Mouse (Mus musculus) C2C12 (cell line): Measurements from ENCODE around the gene Olfml1.

Experiments
- CEBPB ChIP-seq: IDR thresholded peaks from one replicate; pipeline ENCODE4 v1.6.1; 2011; ENCODE audit warnings: low read depth, mild to moderate bottlenecking, control low read depth, moderate library complexity
- CTCF ChIP-seq: IDR thresholded peaks from one replicate; pipeline ENCODE4 v1.5.1; 2011; ENCODE audit not compliant: control insufficient read depth, insufficient read depth, insufficient read length
- FOSL1 ChIP-seq: IDR thresholded peaks from one replicate; pipeline ENCODE4 v1.8.0; 2011; ENCODE audit warnings: mild to moderate bottlenecking, low read length; ENCODE audit not compliant: poor library complexity, insufficient read depth, severe bottlenecking
- MAX ChIP-seq: IDR thresholded peaks from one replicate; pipeline ENCODE4 v1.6.1; 2011; ENCODE audit warnings: mild to moderate bottlenecking, control low read depth
- MYOD1 ChIP-seq: IDR thresholded peaks from one replicate; pipeline ENCODE4 v1.6.1; 2011; ENCODE audit warnings: low read depth; ENCODE audit not compliant: control insufficient read depth, insufficient read length
- MYOG ChIP-seq: IDR thresholded peaks from one replicate; pipeline ENCODE4 v1.6.1; 2011; ENCODE audit not compliant: control insufficient read depth, insufficient read length; ENCODE audit errors: extremely low read depth
- USF1 ChIP-seq: IDR thresholded peaks from one replicate; pipeline ENCODE4 v1.6.1; 2011; ENCODE audit warnings: low read depth, mild to moderate bottlenecking, control low read depth, moderate library complexity

GRCm38 (mm10) chr7:107637398-107637797, 70.2 kb downstream of the Olfml1 start:
- TF ChIP-seq CTCF (no peak), MAX (no peak), MYOD1 (no peak), USF1 (no peak), FOSL1 (no peak), MYOG (no peak), CEBPB (no peak)
